Mouse (Mus musculus) CH12.LX (cell line): ENCODE results near the gene Meis2. TPM values are rescaled to one million over a fixed set of nuclear protein-coding genes. Genes with fewer than 3 reads are reported as not detected.

Source experiments
- DNase-seq: peaks from one replicate; pipeline ENCODE4 v3.0.0-alpha.2; 2013; ENCODE audit errors: extremely low read depth
- H3K27ac ChIP-seq: 2 replicates; pipeline ENCODE4 v1.5.1; 2012; ENCODE audit warnings: low read depth, mild to moderate bottlenecking, control low read depth, moderate library complexity; ENCODE audit not compliant: insufficient read depth
- H3K27me3 ChIP-seq: replicated peaks from 2 replicates; pipeline ENCODE3; 2012; ENCODE audit warnings: inconsistent platforms
- H3K36me3 ChIP-seq, 2 experiments: replicated peaks in 1 of 2; 2 replicates each; pipeline versions ENCODE3 to v1.6.1; 2012; ENCODE audit warnings: inconsistent platforms in 1 of 2, low read length in 1 of 2, mild to moderate bottlenecking in 1 of 2, mixed read lengths in 1 of 2, moderate library complexity in 1 of 2; ENCODE audit not compliant: control insufficient read depth in 1 of 2, insufficient read depth in 1 of 2
- H3K4me1 ChIP-seq, 2 experiments: 2 replicates each; pipeline ENCODE4 v1.6.1; 2012; ENCODE audit warnings: inconsistent platforms in 1 of 2, moderate library complexity in 1 of 2; ENCODE audit not compliant: insufficient read depth in 2 of 2, control insufficient read depth in 1 of 2
- H3K4me2 ChIP-seq: 2 replicates; pipeline ENCODE4 v1.6.1; 2012; ENCODE audit warnings: low read depth, mild to moderate bottlenecking, control low read depth; ENCODE audit not compliant: poor library complexity, insufficient read depth, severe bottlenecking
- H3K4me3 ChIP-seq, 3 experiments: fragments of 150-350 bp in 1 of 3; sonication (generic) in 1 of 3; replicated peaks in 1 of 3; 2 replicates each; pipeline versions ENCODE3 to v1.5.1; 2011 to 2012; ENCODE audit warnings: low read depth in 2 of 3, low read length in 2 of 3, mild to moderate bottlenecking in 2 of 3, moderate library complexity in 2 of 3, control low read depth in 1 of 3, improper control_type of control experiment in 1 of 3, inconsistent platforms in 1 of 3, mixed read lengths in 1 of 3; ENCODE audit not compliant: poor library complexity in 1 of 3
- H3K79me2 ChIP-seq: replicated peaks from 2 replicates; pipeline ENCODE4 v1.6.1; 2012; ENCODE audit warnings: mild to moderate bottlenecking, moderate library complexity; ENCODE audit not compliant: control insufficient read depth, poor library complexity, insufficient read depth, severe bottlenecking; ENCODE audit errors: extremely low read depth
- H3K9ac ChIP-seq: 2 replicates; pipeline ENCODE4 v1.6.1; 2012; ENCODE audit warnings: low read depth, mild to moderate bottlenecking, control low read depth, moderate library complexity; ENCODE audit not compliant: insufficient read depth
- H3K9me3 ChIP-seq: replicated peaks from 2 replicates; pipeline ENCODE3; 2012; ENCODE audit warnings: low read length, inconsistent platforms, mixed read lengths
- BHLHE40 ChIP-seq: IDR thresholded peaks from 2 replicates; pipeline ENCODE4 v1.6.1; 2011; ENCODE audit warnings: mild to moderate bottlenecking, low read depth, low read length, improper control_type of control experiment
- E2F4 ChIP-seq: IDR thresholded peaks from 2 replicates; pipeline ENCODE4 v1.6.1; 2011; ENCODE audit warnings: low read depth, low read length, improper control_type of control experiment; ENCODE audit not compliant: insufficient replicate concordance
- GABPA ChIP-seq: IDR thresholded peaks from 2 replicates; pipeline ENCODE4 v1.6.1; 2012; ENCODE audit warnings: low read depth, low read length, improper control_type of control experiment, inconsistent platforms; ENCODE audit not compliant: insufficient replicate concordance
- IRF4 ChIP-seq: IDR thresholded peaks from 2 replicates; pipeline ENCODE4 v1.6.1; 2014; ENCODE audit warnings: low read depth, mild to moderate bottlenecking, inconsistent platforms, low read length, improper control_type of control experiment
- JUN ChIP-seq: IDR thresholded peaks from 2 replicates; pipeline ENCODE4 v1.6.1; 2011; ENCODE audit warnings: low read depth, mild to moderate bottlenecking, low read length, improper control_type of control experiment, moderate library complexity; ENCODE audit not compliant: insufficient read depth
- JUND ChIP-seq: conservative IDR thresholded peaks from 2 replicates; pipeline ENCODE4 v1.6.1; 2011; ENCODE audit warnings: low read depth, low read length, improper control_type of control experiment
- MAX ChIP-seq: IDR thresholded peaks from 2 replicates; pipeline ENCODE4 v1.6.1; 2011; ENCODE audit warnings: low read length, improper control_type of control experiment
- MAZ ChIP-seq: IDR thresholded peaks from 2 replicates; pipeline ENCODE4 v1.6.1; 2012; ENCODE audit warnings: low read depth, mild to moderate bottlenecking, inconsistent platforms, low read length, improper control_type of control experiment, moderate library complexity
- MEF2A ChIP-seq: IDR thresholded peaks from 2 replicates; pipeline ENCODE4 v1.6.1; 2014; ENCODE audit warnings: low read depth, mild to moderate bottlenecking, inconsistent platforms, low read length, improper control_type of control experiment, borderline replicate concordance
- MXI1 ChIP-seq: IDR thresholded peaks from 2 replicates; pipeline ENCODE4 v1.6.1; 2011; ENCODE audit warnings: mild to moderate bottlenecking, low read depth, low read length, improper control_type of control experiment
- POLR2A ChIP-seq: IDR thresholded peaks from 2 replicates; pipeline ENCODE4 v1.6.1; 2011; ENCODE audit warnings: low read depth, mild to moderate bottlenecking, improper control_type of control experiment, low read length
- POLR2AphosphoS2 ChIP-seq: IDR thresholded peaks from 2 replicates; pipeline ENCODE4 v1.6.1; 2011; ENCODE audit warnings: low read depth, low read length, improper control_type of control experiment
- RCOR1 ChIP-seq: conservative IDR thresholded peaks from 2 replicates; pipeline ENCODE4 v1.6.1; 2012; ENCODE audit warnings: low read depth, mild to moderate bottlenecking, inconsistent platforms, low read length, improper control_type of control experiment
- SIN3A ChIP-seq: IDR thresholded peaks from 2 replicates; pipeline ENCODE4 v1.6.1; 2012; ENCODE audit warnings: low read length, improper control_type of control experiment, inconsistent platforms
- TCF12 ChIP-seq: IDR thresholded peaks from 2 replicates; pipeline ENCODE4 v1.6.1; 2014; ENCODE audit warnings: low read depth, mild to moderate bottlenecking, inconsistent platforms, low read length, improper control_type of control experiment
- USF1 ChIP-seq: IDR thresholded peaks from 2 replicates; pipeline ENCODE4 v1.6.1; 2014; ENCODE audit warnings: low read depth, mild to moderate bottlenecking, inconsistent platforms, low read length, improper control_type of control experiment
- USF2 ChIP-seq: conservative IDR thresholded peaks from 2 replicates; pipeline ENCODE4 v1.6.1; 2011; ENCODE audit warnings: low read depth, low read length, improper control_type of control experiment
- ZC3H11A ChIP-seq: IDR thresholded peaks from 2 replicates; pipeline ENCODE4 v1.6.1; 2012; ENCODE audit warnings: low read depth, mild to moderate bottlenecking, inconsistent platforms, low read length, improper control_type of control experiment
- ZKSCAN1 ChIP-seq: IDR thresholded peaks from 2 replicates; pipeline ENCODE4 v1.6.1; 2012; ENCODE audit warnings: low read depth, inconsistent platforms, low read length, improper control_type of control experiment, borderline replicate concordance
- ZMIZ1 ChIP-seq: IDR thresholded peaks from 2 replicates; pipeline ENCODE4 v1.6.1; 2012; ENCODE audit warnings: low read depth, mild to moderate bottlenecking, inconsistent platforms, low read length, improper control_type of control experiment
- dilution Hi-C: fragments of 300-500 bp; cut with MboI; formaldehyde crosslinking; loops from 2 replicates; pipeline ENCODE4 v1.14.3; 2020; ENCODE audit warnings: low sequenced_read_pairs; ENCODE audit not compliant: extremely low pct_unique_long_range_greater_than_20kb, extremely low pct_ligation_motif_present
- in situ Hi-C: fragments of 300-500 bp; cut with MboI; formaldehyde crosslinking; loops from 3 replicates; pipeline ENCODE4 v1.14.3; 2019; ENCODE audit warnings: low sequenced_read_pairs, low pct_ligation_motif_present, low pct_unique_long_range_greater_than_20kb, mixed read lengths
- polyA plus RNA-seq: library from polyadenylated mRNA; unstranded; fragments of >175 nt; gene quantifications from 2 replicates; pipeline ENCODE4 v1.2.1, GENCODE M21; 2012; ENCODE audit warnings: low read depth; ENCODE audit not compliant: insufficient read length
- total RNA-seq, 2 experiments: library from RNA; depleted of rRNA; stranded (reverse); fragments of 300-350 nt in 1 of 2; fragments of >200 nt in 1 of 2; gene quantifications; 2 replicates each; pipeline ENCODE4 v1.2.3; 2012 to 2014

Meis2 gene
- total and polyA plus RNA-seq, 3 experiments, result not detected

GRCm38 (mm10) chr2:116075477-116075876 is 9.8 kb upstream of the Meis2 start:
- dilution Hi-C loops, result no loop called here
- no peak overlapping the region for H3K27ac ChIP-seq
- no peaks in the 10 kb centered on the region for H3K27me3 ChIP-seq

GRCm38 (mm10) chr2:116074726-116075440 is 9.2 kb upstream of the Meis2 start:
- dilution Hi-C loops (no loop called here), in situ Hi-C loops (no loop called here)
- no peak for TF ChIP-seq USF2
- no peak for TF ChIP-seq POLR2AphosphoS2
- TF ChIP-seq E2F4, result no peak
- TF ChIP-seq MEF2A, result no peak
- TF ChIP-seq SIN3A, result no peak
- no peak for TF ChIP-seq ZC3H11A
- TF ChIP-seq TCF12, result no peak
- no peak for TF ChIP-seq POLR2A
- no peak for TF ChIP-seq ZKSCAN1
- TF ChIP-seq JUN, result no peak
- TF ChIP-seq MXI1, result no peak
- no peak for TF ChIP-seq BHLHE40
- TF ChIP-seq RCOR1, result no peak
- no peak for TF ChIP-seq USF1
- no peak for TF ChIP-seq MAX
- TF ChIP-seq ZMIZ1, result no peak
- no peak for TF ChIP-seq JUND
- no peaks in the 10 kb centered on the region for H3K36me3 ChIP-seq
- H3K4me1 ChIP-seq, result no peaks in the 10 kb centered on the region
- no peak overlapping the region for H3K27ac ChIP-seq
- no peak overlapping the region for H3K9ac ChIP-seq
- H3K27me3 ChIP-seq, result no peaks in the 10 kb centered on the region
- no peak overlapping the region for H3K4me2 ChIP-seq
- DNase-seq, result no peak
- H3K9me3 ChIP-seq, result no peaks in the 10 kb centered on the region
- H3K79me2 ChIP-seq, result no peaks in the 10 kb centered on the region
- H3K4me3 ChIP-seq, result no peak overlapping the region

More at GRCm38 (mm10) chr2:116075477-116075876, 9.8 kb upstream of the Meis2 start:
- Histone ChIP-seq H3K4me2 (no peak overlapping the region), H3K36me3 (no peaks in the 10 kb centered on the region), H3K9me3 (no peaks in the 10 kb centered on the region), H3K4me3 (no peak overlapping the region), H3K79me2 (no peaks in the 10 kb centered on the region), H3K9ac (no peak overlapping the region), H3K4me1 (no peaks in the 10 kb centered on the region)
- in situ Hi-C loops, result no loop called here
- no peak for DNase-seq
- TF ChIP-seq SIN3A (no peak), USF1 (no peak), ZKSCAN1 (no peak), POLR2AphosphoS2 (no peak), GABPA (no peak), IRF4 (no peak), MAZ (no peak)
- TF ChIP-seq, all 38 proteins: peak for 0
